Mouse (Mus musculus) embryonic fibroblast, embryonic 13.5 days (primary cell): ENCODE results near the gene Itgb2. TPM values are rescaled to one million over a fixed set of nuclear protein-coding genes. Genes with fewer than 3 reads are reported as not detected.

Source experiments
- H3K27ac ChIP-seq: 2 replicates; pipeline ENCODE4 v1.5.1; 2012; ENCODE audit warnings: low read length, control low read depth, inconsistent platforms; ENCODE audit not compliant: insufficient read depth
- H3K4me1 ChIP-seq: 2 replicates; pipeline ENCODE4 v1.6.1; 2011; ENCODE audit warnings: low read length; ENCODE audit not compliant: control insufficient read depth, insufficient read depth
- H3K4me3 ChIP-seq: 2 replicates; pipeline ENCODE4 v1.5.1; 2011; ENCODE audit warnings: mild to moderate bottlenecking, control low read depth, low read length; ENCODE audit not compliant: insufficient read depth
- CTCF ChIP-seq: IDR thresholded peaks from 2 replicates; pipeline ENCODE4 v1.5.1; 2011; ENCODE audit warnings: mild to moderate bottlenecking, control low read depth, low read length, moderate library complexity, borderline replicate concordance; ENCODE audit not compliant: insufficient read depth
- POLR2A ChIP-seq: IDR thresholded peaks from 2 replicates; pipeline ENCODE4 v1.6.1; 2011; ENCODE audit warnings: low read depth, mild to moderate bottlenecking, control low read depth, low read length, moderate library complexity
- polyA plus RNA-seq: library from polyadenylated mRNA; stranded (reverse); fragments of >200 nt; gene quantifications from 2 replicates; pipeline ENCODE4 v1.2.4, GENCODE M21; 2011; ENCODE audit warnings: low read depth; ENCODE audit not compliant: missing spikeins, insufficient read length

Gene Itgb2
- polyA plus RNA-seq, 1 experiment, result 1.4 TPM

DNA sequence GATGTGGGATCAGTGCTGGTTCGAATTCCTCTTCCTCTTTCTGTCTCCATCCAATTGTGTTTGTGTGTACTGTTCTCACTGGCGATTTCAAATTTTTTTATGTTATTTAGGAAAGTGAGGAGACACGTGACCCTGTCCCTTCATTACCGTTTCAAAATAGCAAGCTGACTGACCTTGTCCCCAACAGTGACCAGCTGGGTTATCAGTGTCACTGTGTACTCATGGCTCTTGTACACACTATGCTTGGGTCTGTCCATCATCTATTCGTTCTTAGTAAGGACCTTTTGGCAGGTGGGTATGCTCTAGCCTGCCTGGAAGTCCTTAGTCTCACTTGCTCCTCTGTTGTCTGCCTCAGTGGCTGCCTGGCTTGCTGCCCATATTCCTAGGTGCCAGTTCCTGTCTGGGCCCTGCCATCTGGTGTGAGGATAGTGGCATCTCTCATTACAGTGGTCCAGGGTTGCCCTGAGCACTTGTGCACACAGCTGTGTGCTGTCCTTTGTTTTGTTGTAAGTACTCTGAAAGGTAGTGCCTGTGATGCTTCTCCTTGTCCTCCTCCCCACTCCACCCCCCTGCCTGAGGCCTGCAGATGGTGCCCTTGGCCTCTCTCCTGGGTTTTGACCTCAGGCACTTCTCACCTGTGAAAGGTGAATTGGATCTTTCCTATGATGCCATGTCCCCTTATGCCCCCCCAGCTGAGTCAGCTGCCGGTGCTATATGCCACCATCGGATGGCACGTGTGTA lies 80.3 kb downstream of the Itgb2 start:
- TF ChIP-seq CTCF, result no peak
- no peak for TF ChIP-seq POLR2A
- H3K4me1 ChIP-seq, result 0 out of 2 replicates have a peak, but pooled peaks cover 2% of the 10 kb centered on the region
- no peak overlapping the region for H3K27ac ChIP-seq
- H3K4me3 ChIP-seq, result no peak overlapping the region

DNA sequence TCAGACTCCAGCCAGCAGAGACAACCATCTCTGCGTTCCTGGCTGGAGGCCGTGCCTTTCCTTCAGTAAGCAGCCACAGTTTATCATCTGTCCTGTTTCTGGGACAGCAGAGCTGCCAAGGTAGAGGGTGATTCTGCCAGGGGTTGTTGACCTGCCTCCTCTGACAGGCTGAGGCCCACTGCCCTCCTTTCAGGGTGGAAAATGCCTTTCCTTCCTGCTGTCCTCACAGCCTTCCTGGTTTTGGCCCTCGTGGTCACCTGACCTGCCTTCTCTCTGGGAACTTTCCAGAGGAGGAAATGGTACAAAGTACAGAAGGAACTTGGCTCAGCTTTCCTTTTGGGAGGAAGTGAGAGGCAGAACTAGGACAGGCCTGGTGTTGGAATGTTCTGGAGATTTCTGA lies 83.4 kb downstream of the Itgb2 start:
- H3K4me3 ChIP-seq, result no peak overlapping the region
- TF ChIP-seq POLR2A (no peak), CTCF (no peak)
- H3K4me1 ChIP-seq, result 0 out of 2 replicates have a peak, but pooled peaks cover 2% of the 10 kb centered on the region
- no peak overlapping the region for H3K27ac ChIP-seq

Other genes with a start within 250 kb of the Itgb2 start
- 10.3 and 11.5 TPM in 2 replicates for gene Adarb1, start 112.0 kb upstream of the Itgb2 start, polyA plus RNA-seq
- gene Fam207a, start 14.5 kb upstream of the Itgb2 start, polyA plus RNA-seq, result 28.9 and 30.5 TPM in 2 replicates
- 138 and 151 TPM in 2 replicates for gene Pttg1ip, start 51.5 kb downstream of the Itgb2 start, polyA plus RNA-seq
- 130 and 167 TPM in 2 replicates for gene Sumo3, start 75.8 kb downstream of the Itgb2 start, polyA plus RNA-seq
- 31.7 and 53.4 TPM in 2 replicates for gene Gm49325, start 75.9 kb downstream of the Itgb2 start, polyA plus RNA-seq
- 62.1 and 63.8 TPM in 2 replicates for gene Ube2g2, start 92.0 kb downstream of the Itgb2 start, polyA plus RNA-seq
- gene Tspear, start 156.3 kb downstream of the Itgb2 start, polyA plus RNA-seq, result not detected in 2 replicates
- gene Gm19402, start 160.5 kb downstream of the Itgb2 start, polyA plus RNA-seq, result not detected in 2 replicates
- gene Gm9508, start 167.0 kb downstream of the Itgb2 start, polyA plus RNA-seq, result not detected in 2 replicates
- gene Gm10272, start 176.4 kb downstream of the Itgb2 start, polyA plus RNA-seq, result not detected in 2 replicates
- not detected in 2 replicates for gene Gm10024, start 181.2 kb downstream of the Itgb2 start, polyA plus RNA-seq
- not detected in 2 replicates for gene Gm10142, start 185.6 kb downstream of the Itgb2 start, polyA plus RNA-seq
- gene Krtap12-1, start 190.3 kb downstream of the Itgb2 start, polyA plus RNA-seq, result not detected in 2 replicates
- gene Gm10100, start 196.2 kb downstream of the Itgb2 start, polyA plus RNA-seq, result not detected in 2 replicates
- not detected in 2 replicates for gene Gm18596, start 212.4 kb downstream of the Itgb2 start, polyA plus RNA-seq
- gene Gm9736, start 221.1 kb downstream of the Itgb2 start, polyA plus RNA-seq, result not detected in 2 replicates
- not detected in 2 replicates for gene Gm3233, start 229.4 kb downstream of the Itgb2 start, polyA plus RNA-seq
- gene Gm3238, start 241.1 kb downstream of the Itgb2 start, polyA plus RNA-seq, result not detected in 2 replicates
- not detected in 2 replicates for gene Gm7138, start 246.7 kb downstream of the Itgb2 start, polyA plus RNA-seq